Mouse (Mus musculus) olfactory bulb, adult 2 months (tissue): Measurements from ENCODE around the gene Ttll11.

ENCODE experiments used
- CTCF ChIP-seq: fragments of 200-500 bp; IDR thresholded peaks from 2 replicates; pipeline ENCODE4 v1.5.1; 2012; ENCODE audit warnings: low read depth, mild to moderate bottlenecking, low read length, moderate library complexity; ENCODE audit not compliant: insufficient read depth
- POLR2A ChIP-seq: fragments of 200-500 bp; IDR thresholded peaks from 2 replicates; pipeline ENCODE4 v1.6.1; 2012; ENCODE audit warnings: mild to moderate bottlenecking, low read depth, low read length, moderate library complexity; ENCODE audit not compliant: insufficient read depth

DNA sequence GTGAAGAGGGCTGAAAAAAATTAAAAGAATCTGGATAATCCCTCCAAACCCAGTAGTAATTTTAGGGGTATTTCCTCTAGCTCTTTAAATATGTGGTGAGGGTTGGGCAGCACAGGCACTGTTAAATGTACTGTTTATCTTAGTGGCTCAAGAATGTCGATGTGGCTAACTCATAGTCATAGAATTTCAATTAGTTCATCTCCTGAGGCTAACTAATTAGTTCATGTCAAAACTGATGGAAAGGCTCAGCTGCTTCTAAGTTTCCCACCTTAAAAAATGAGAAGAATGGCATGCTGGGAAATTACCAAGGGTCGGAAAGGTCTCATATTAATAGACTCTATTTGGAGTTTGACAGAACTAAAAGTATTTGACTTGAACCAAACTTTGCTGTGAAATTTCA lies 89.9 kb downstream of the Ttll11 start:
- TF ChIP-seq CTCF (no peak), POLR2A (no peak)
